Mouse (Mus musculus): ENCODE data around the gene Ror2.

DNA sequence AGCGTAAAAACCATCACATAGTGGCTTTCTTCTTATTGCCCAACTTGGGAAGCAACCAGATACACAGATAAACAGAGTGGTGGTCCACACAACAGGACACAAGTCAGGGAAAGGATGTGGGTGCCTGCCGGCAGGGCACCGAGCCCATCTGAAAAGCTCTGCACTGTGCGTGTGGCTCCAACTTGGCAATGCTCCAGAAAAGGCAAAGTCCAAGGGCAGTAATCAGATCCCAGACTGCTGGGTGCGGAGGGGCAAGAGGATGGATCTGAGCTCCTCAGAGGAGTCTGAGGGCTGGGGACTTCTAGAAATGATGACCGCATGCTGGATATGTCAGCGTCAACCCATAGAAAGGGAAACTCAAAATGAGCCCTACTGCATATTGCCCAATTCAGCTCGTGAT is 163.8 kb downstream of the Ror2 start:
- TF ChIP-seq CTCF (IDR thresholded peaks at IDR 0.05; ENCODE audit: low read depth, low read length) (0 out of 2 replicates have a peak, but pooled peaks have one; percentile 4), POLR2A (IDR thresholded peaks at IDR 0.05; ENCODE audit: extremely low read depth, insufficient read depth, low read length) (no peak)

Data from liver, adult 2 months (tissue).